Mouse (Mus musculus) macrophage (primary cell): ENCODE measurements around the gene Cbr1. TPM values are rescaled to one million over a fixed set of nuclear protein-coding genes. Genes with fewer than 3 reads are reported as not detected.
"Not testable (repeated sequence)": the region's sequence is repeated elsewhere in the genome, so short reads cannot be mapped to it uniquely, and the experiment has no call there.

Experiments used
- H3K27ac ChIP-seq: fragments of 350-480 bp; formaldehyde crosslinking; 2 replicates; pipeline ENCODE4 v1.9.0; 2021
- H3K36me3 ChIP-seq: fragments of 350-480 bp; formaldehyde crosslinking; 2 replicates; pipeline ENCODE4 v1.9.0; 2021; ENCODE audit errors: inconsistent target
- H3K4me3 ChIP-seq: fragments of 350-480 bp; formaldehyde crosslinking; 2 replicates; pipeline ENCODE4 v1.9.0; 2021; ENCODE audit errors: inconsistent target
- H3K79me2 ChIP-seq: fragments of 350-480 bp; formaldehyde crosslinking; 2 replicates; pipeline ENCODE4 v1.9.0; 2021; ENCODE audit errors: inconsistent target
- WGBS: methylation state at CpG from one replicate; pipeline ENCODE4 v1.1.7; 2026; ENCODE audit warnings: inconsistent platforms; ENCODE audit not compliant: missing documents; 5-methylcytosine and 5-hydroxymethylcytosine counted together
- polyA plus RNA-seq: library from polyadenylated mRNA; stranded (reverse); fragments of 250-400 nt; gene quantifications from 3 replicates; pipeline ENCODE4 v1.2.4, GENCODE M21; 2018; ENCODE audit warnings: inconsistent platforms

Cbr1 gene
- polyA plus RNA-seq, 1 experiment from 2014 or later, result 30.7 TPM

DNA sequence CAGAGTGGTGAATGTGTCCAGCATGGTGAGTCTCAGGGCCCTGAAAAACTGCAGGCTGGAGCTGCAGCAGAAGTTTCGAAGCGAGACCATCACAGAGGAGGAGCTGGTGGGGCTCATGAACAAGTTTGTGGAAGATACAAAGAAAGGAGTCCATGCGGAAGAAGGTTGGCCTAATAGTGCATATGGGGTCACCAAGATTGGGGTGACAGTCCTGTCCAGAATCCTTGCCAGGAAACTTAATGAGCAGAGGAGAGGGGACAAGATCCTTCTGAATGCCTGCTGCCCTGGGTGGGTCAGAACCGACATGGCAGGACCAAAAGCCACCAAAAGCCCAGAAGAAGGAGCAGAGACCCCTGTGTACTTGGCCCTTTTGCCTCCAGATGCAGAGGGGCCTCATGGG lies 4.1 kb downstream of the Cbr1 start:
- H3K4me3 ChIP-seq, result no peak overlapping the region
- no peaks in the 10 kb centered on the region for H3K79me2 ChIP-seq
- WGBS, result 90% methylated on average over 4 of the region's 4 CpGs
- H3K36me3 ChIP-seq, result no peaks in the 10 kb centered on the region
- H3K27ac ChIP-seq, result no peak overlapping the region

- H3K27ac ChIP-seq, result no peak overlapping the region
- no peak overlapping the region for H3K4me3 ChIP-seq
- WGBS, result 96% methylated on average over 4 of the region's 4 CpGs
- no peaks in the 10 kb centered on the region for H3K36me3 ChIP-seq
- H3K79me2 ChIP-seq, result no peaks in the 10 kb centered on the region
Measured at GRCm38 (mm10) chr16:93610961-93611360, 5.3 kb downstream of the Cbr1 start.

- no peak overlapping the region for H3K4me3 ChIP-seq
- H3K36me3 ChIP-seq, result no peaks in the 10 kb centered on the region
- 49% methylated on average over 5 of the region's 5 CpGs for whole genome bisulfite sequencing
- H3K27ac ChIP-seq, result no peak overlapping the region
- no peaks in the 10 kb centered on the region for H3K79me2 ChIP-seq
Measured at GRCm38 (mm10) chr16:93615118-93615870, 9.6 kb downstream of the Cbr1 start.

DNA sequence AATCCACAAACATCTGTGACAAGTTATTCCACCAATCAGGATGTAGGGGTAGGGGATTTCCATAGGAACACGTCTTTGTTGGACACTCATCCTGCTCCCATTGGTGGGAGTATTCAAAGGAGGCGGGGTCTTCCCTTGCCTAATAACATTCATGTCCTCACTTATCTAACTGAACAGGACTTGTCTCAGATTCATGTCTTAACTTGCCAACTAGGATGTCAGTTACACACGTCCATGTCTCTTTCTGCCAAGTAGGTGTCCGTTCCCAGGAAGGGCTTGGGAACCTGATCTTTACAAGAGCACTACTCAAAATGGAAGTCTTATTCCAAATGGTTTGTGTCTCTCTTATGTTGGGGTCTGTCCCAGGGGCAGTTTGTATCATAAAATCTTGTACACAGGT lies 18.1 kb downstream of the Cbr1 start:
- 100% methylated on average over 3 of the region's 4 CpGs for WGBS
- H3K36me3 ChIP-seq, H3K4me3 ChIP-seq, H3K79me2 ChIP-seq, H3K27ac ChIP-seq: not testable (repeated sequence)

DNA sequence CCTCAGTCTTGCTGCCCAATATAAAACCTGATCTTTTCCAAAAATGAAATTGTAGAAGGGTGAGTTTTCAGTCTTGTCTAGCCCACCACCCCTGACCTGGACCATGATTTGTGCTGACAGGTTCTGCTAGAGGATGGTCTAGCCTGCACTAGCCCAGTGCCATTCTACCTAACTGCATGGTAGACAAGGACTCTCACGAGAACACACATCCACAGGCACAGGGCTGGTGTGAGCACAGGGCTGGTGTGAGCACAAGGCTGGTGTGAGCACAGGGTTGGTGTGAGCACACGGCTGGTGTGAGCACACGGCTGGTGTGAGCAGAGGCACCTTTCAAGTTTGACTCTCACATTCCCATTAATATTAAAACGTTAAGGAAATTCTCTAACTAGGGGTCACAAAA lies 19.0 kb downstream of the Cbr1 start:
- H3K36me3 ChIP-seq, result no peaks in the 10 kb centered on the region
- no peaks in the 10 kb centered on the region for H3K79me2 ChIP-seq
- no peak overlapping the region for H3K4me3 ChIP-seq
- 91% methylated on average over 4 of the region's 4 CpGs for WGBS
- H3K27ac ChIP-seq, result no peak overlapping the region

GRCm38 (mm10) chr16:93626745-93627144 lies 21.1 kb downstream of the Cbr1 start:
- Histone ChIP-seq H3K36me3 (no peaks in the 10 kb centered on the region), H3K27ac (no peak overlapping the region), H3K79me2 (no peaks in the 10 kb centered on the region), H3K4me3 (no peak overlapping the region)
- 5% methylated on average over 1 of the region's 1 CpGs for WGBS

GRCm38 (mm10) chr16:93627761-93628400 lies 22.2 kb downstream of the Cbr1 start, which contains the start of gene Gm5678:
Gene Gm5678, plus strand, starts transcription at chr16:93628097.
- WGBS, result 90% methylated on average over 23 of the region's 23 CpGs
- Histone ChIP-seq H3K79me2 (no peaks in the 10 kb centered on the region), H3K4me3 (no peak within 1 kb of the TSS), H3K27ac (no peak within 1 kb of the TSS), H3K36me3 (no peaks in the 10 kb centered on the region)

DNA sequence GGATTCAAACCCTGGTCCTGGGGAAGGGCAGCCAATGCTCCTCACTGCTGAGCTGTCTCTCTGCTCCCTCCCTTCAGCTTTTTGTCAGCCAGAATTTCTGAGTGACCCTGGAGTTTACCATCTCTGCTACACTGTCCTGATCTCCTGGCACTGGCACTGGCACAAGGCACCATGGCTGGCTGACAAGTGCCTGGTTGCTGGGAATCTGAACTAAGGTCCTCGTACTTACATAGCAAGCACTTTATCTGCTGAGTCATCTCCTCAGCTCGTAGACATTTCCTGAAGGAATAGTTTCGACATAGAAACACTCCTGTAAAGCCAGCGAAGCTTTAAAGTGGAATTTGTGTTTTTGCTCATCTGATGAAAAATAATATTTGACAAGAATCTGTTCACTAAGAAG lies 38.4 kb downstream of the Cbr1 start:
- Histone ChIP-seq H3K36me3 (no peaks in the 10 kb centered on the region), H3K27ac (no peak overlapping the region), H3K79me2 (no peaks in the 10 kb centered on the region), H3K4me3 (no peak overlapping the region)
- 5% methylated on average over 4 of the region's 4 CpGs for WGBS

DNA sequence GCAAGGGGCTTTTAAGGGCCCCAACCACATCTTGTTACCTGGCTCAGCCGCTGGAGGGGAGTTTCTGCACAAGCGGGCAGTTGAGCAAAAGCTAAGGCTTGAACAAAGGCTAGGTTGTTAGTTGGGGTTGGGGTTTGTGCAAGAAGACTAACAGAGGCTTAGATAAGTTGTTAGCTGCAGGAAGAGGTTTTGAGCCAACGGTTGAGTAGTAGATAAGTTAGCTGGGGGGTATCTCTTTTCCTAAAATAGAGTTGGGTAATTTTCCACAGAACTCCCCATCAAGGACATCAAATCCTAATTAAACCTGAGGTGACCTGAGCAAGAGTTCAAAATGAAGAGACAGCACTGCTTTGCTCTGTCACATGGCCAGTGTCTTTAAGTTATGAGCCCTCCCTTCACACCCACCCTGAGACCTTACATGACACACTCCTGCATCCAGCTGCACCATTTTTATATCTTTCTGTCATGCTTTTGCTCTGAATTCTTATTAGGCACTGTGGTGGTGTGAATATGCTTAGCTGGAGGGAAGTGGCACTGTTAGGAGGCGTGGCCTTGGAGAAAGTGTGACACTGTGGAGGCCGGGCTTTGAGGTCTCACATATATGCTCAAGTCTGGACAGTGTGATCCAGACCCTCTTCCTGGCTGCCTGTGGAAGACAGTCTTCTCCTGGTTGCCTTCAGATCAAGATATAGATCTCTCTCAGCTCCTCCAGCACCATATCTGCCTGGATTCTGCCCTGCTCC lies 43.0 kb downstream of the Cbr1 start:
- Histone ChIP-seq H3K27ac (no peak overlapping the region), H3K4me3 (no peak overlapping the region), H3K79me2 (no peaks in the 10 kb centered on the region), H3K36me3 (no peaks in the 10 kb centered on the region)
- WGBS, result 75% methylated on average over 5 of the region's 5 CpGs

Other genes starting within 250 kb of the Cbr1 start
- 1.0 to 4.7 TPM (median 2.2 TPM) in 3 replicates for gene Setd4, start 1.8 kb upstream of the Cbr1 start, polyA plus RNA-seq
- not detected in 3 replicates for gene Gm5678, start 22.2 kb downstream of the Cbr1 start, polyA plus RNA-seq
- 9.0 to 19.4 TPM (median 16.4 TPM) in 3 replicates for gene Cbr3, start 77.4 kb downstream of the Cbr1 start, polyA plus RNA-seq
- 22.6 to 30.7 TPM (median 29.9 TPM) in 3 replicates for gene Dop1b, start 106.1 kb downstream of the Cbr1 start, polyA plus RNA-seq
- 56.4 to 70.3 TPM (median 62.3 TPM) in 3 replicates for gene Morc3, start 226.3 kb downstream of the Cbr1 start, polyA plus RNA-seq